Mouse (Mus musculus) B cell, adult 67 days (primary cell): Measurements from ENCODE around the gene Plpp3. TPM values are rescaled to one million over a fixed set of nuclear protein-coding genes. Genes with fewer than 3 reads are reported as not detected.

Experiments
- total RNA-seq, 2 experiments: library from RNA; stranded (reverse); gene quantifications; 4 replicates each; pipeline ENCODE4 v1.2.4; 2023

The Plpp3 gene
- 10 to 100 TPM in 1 of 2 experiments, 1 to 10 TPM in 1; 8.6 to 11.4 TPM for total RNA-seq

DNA sequence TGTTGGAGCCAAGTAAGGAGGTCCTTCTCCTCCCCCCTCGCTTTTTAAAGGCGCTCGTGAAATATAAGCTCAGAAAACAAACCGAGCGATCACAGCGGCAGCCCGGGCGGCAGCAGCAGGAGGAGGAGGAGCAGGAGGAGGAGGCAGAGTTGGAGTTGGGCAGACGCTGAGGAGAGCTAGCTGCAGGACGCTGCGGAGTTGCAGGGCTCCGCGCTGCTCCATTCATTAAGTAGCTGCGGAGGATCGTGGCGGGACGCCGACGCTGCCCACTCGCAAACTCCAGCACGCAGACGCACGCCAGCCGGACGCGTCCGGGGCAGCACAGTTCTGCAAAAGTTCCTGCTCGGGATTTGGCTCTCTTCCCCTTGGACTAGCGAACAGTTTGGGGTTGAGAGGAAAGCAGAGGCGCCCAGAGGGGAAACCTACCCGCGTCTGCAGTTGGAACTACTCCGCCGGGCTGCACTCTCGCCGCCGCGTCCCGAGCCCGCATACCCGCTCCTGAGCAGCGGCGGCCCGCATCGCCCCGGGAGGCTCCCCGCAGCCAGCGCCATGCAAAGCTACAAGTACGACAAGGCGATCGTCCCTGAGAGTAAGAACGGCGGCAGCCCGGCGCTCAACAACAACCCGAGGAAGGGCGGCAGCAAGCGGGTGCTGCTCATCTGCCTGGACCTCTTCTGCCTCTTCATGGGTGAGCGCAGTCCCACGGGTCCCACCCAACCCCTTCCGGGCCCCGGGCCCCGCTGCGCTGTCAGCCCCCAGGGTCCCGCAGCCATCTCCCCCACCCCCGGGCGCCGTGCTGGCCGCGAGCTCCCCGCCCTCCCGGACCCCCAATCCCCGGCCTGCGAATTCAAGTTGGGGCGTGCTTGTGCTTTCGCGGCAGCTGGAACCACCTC is at the start of gene Plpp3:
TSS of gene Plpp3 (plus strand) at position 72 of the 893 bp plus-strand sequence.

DNA sequence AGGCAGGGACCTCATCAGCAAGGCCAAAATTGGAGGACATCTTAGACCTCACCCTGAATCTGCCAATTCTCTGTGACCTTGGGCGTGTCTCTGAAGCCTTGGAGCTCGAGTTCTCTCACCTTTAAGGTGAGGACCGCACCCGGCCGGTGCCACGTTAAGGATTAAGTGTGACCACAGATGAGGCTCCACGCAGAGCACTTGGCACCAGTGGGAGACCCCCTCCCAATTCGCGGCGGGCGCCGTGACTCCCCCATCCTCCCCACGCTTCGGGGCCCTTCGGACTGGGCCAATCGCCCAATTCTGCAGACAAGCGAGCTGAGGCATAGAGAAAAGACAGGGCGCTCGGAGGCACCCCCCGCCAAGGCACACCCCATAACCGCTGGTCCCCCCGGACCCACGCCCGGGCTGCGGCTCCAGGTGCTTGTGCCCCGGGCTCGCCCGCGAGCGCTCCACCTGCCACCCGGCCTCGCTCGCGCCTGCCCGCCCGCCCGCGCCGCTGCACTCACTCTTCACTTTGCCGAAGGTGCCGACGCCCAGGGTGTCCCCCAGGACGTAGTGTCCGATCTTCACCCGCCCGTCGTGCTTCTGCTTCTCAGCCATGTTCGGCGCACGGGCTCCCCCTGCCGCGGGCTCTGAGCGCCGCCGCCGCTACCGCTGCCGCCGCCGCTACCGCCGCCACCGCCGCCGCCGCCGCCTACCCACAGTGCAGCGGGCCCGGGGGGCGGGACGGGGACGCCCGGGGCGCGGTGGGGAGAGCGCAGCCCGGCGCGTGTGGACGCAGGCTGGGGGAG is 47.8 kb upstream of the Plpp3 start, which contains the start of gene Prkaa2:
TSS of gene Prkaa2 (minus strand) at position 692 of the 791 bp plus-strand sequence.

Other genes starting within 250 kb of the Plpp3 start
- gene Fyb2, start 243.9 kb upstream of the Plpp3 start, total RNA-seq = not detected
- under 1 TPM in 1 of 2 experiments, not detected in 1; 0.06 TPM for gene Prkaa2, start 47.5 kb upstream of the Plpp3 start, total RNA-seq